Mouse (Mus musculus) embryonic facial prominence, embryonic 12.5 days (tissue): ENCODE data around the gene Mlxipl. TPM values are rescaled to one million over a fixed set of nuclear protein-coding genes. Genes with fewer than 3 reads are reported as not detected.

Experiments used
- ATAC-seq: fragments of 200-750 bp; cut with Nextera tagmentation; 2 replicates; pipeline ENCODE4 v1.8.0; 2017; ENCODE audit not compliant: insufficient number of reproducible peaks, insufficient read depth, low FRiP score, low TSS enrichment
- H3K27ac ChIP-seq: fragments of 300-500 bp; sonication (generic); 2 replicates; pipeline ENCODE4 v1.5.1; 2016; ENCODE audit warnings: mild to moderate bottlenecking
- H3K27me3 ChIP-seq: fragments of 300-500 bp; sonication (generic); 2 replicates; pipeline ENCODE4 v1.6.1; 2016; ENCODE audit warnings: mild to moderate bottlenecking, moderate library complexity
- H3K36me3 ChIP-seq: fragments of 300-500 bp; sonication (generic); 2 replicates; pipeline ENCODE4 v1.6.1; 2016; ENCODE audit warnings: mild to moderate bottlenecking
- H3K4me1 ChIP-seq: fragments of 300-500 bp; sonication (generic); 2 replicates; pipeline ENCODE4 v1.6.1; 2016
- H3K4me2 ChIP-seq: fragments of 300-500 bp; sonication (generic); replicated peaks from 2 replicates; pipeline ENCODE4 v1.6.1; 2016; ENCODE audit warnings: mild to moderate bottlenecking, moderate library complexity
- H3K4me3 ChIP-seq: fragments of 300-500 bp; sonication (generic); 2 replicates; pipeline ENCODE4 v1.5.1; 2016; ENCODE audit warnings: mild to moderate bottlenecking
- H3K9ac ChIP-seq: fragments of 300-500 bp; sonication (generic); 2 replicates; pipeline ENCODE4 v1.6.1; 2016; ENCODE audit warnings: mild to moderate bottlenecking, moderate library complexity
- H3K9me3 ChIP-seq: fragments of 300-500 bp; sonication (generic); 2 replicates; pipeline ENCODE4 v1.6.1; 2016; ENCODE audit warnings: mild to moderate bottlenecking, moderate library complexity
- WGBS: fragments of 180-500 bp; shearing (Covaris S2); methylation state at CpG from one replicate; pipeline ENCODE4 v1.1.7; 2016; 5-methylcytosine and 5-hydroxymethylcytosine counted together
- polyA plus RNA-seq: library from polyadenylated mRNA; unstranded; fragments of >200 nt; fragmentation: Nextera tagmentation; extraction: Ambion mirVana; gene quantifications from 2 replicates; pipeline ENCODE4 v1.2.1, GENCODE M21; 2016

Gene Mlxipl
- polyA plus RNA-seq, 1 experiment from 2014 or later = 3.3 TPM

- peaks cover 7% of the 10 kb centered on the region; the same call in 1 of the 2 replicates for H3K4me1 ChIP-seq
- H3K9me3 ChIP-seq = no peaks in the 10 kb centered on the region
- ATAC-seq = peak; percentile 98
- H3K27ac ChIP-seq = peak within 1 kb of the TSS; percentile 93
- peak within 1 kb of the TSS; percentile 72 for H3K4me2 ChIP-seq
- H3K9ac ChIP-seq = peak within 1 kb of the TSS; percentile 72
- peaks cover 16% of the 10 kb centered on the region for H3K36me3 ChIP-seq
- no peaks in the 10 kb centered on the region for H3K27me3 ChIP-seq
- H3K4me3 ChIP-seq = peak within 1 kb of the TSS; percentile 70
- under 1% methylated on average over 63 of the region's 63 CpGs for WGBS
These were observed 59.5 kb downstream of the Mlxipl start, which contains the start of gene Tbl2 for GRCm38 (mm10) chr5:135149053-135149819. Gene Tbl2 (plus strand): TSS chr5:135149657.

GRCm38 (mm10) chr5:135149820-135150178, 60.1 kb downstream of the Mlxipl start:
- H3K4me3 ChIP-seq = peak overlapping the region; percentile 70
- under 1% methylated on average over 20 of the region's 23 CpGs for WGBS
- H3K36me3 ChIP-seq = peaks cover 20% of the 10 kb centered on the region
- no peaks in the 10 kb centered on the region for H3K27me3 ChIP-seq
- peak overlapping the region; percentile 93 for H3K27ac ChIP-seq
- peaks cover 7% of the 10 kb centered on the region; the same call in 1 of the 2 replicates for H3K4me1 ChIP-seq
- no peak for ATAC-seq
- peak overlapping the region; percentile 72 for H3K9ac ChIP-seq
- H3K9me3 ChIP-seq = no peaks in the 10 kb centered on the region
- H3K4me2 ChIP-seq = peak overlapping the region; percentile 72

- Histone ChIP-seq H3K4me1 (no peaks in the 10 kb centered on the region), H3K36me3 (peaks cover 85% of the 10 kb centered on the region), H3K27me3 (no peaks in the 10 kb centered on the region), H3K9ac (no peak overlapping the region), H3K9me3 (no peaks in the 10 kb centered on the region), H3K4me3 (no peak overlapping the region), H3K27ac (no peak overlapping the region), H3K4me2 (no peak overlapping the region)
- no peak for ATAC-seq
- WGBS = 97% methylated on average over 4 of the region's 4 CpGs
These were observed 66.8 kb downstream of the Mlxipl start for GRCm38 (mm10) chr5:135156496-135156895.

GRCm38 (mm10) chr5:135161221-135161620, 71.5 kb downstream of the Mlxipl start:
- Histone ChIP-seq H3K27ac (no peak overlapping the region), H3K4me1 (no peaks in the 10 kb centered on the region), H3K27me3 (no peaks in the 10 kb centered on the region), H3K4me2 (no peak overlapping the region), H3K9me3 (no peaks in the 10 kb centered on the region), H3K36me3 (peaks cover 62% of the 10 kb centered on the region), H3K4me3 (no peak overlapping the region), H3K9ac (no peak overlapping the region)
- WGBS = 92% methylated on average over 4 of the region's 4 CpGs
- no peak for ATAC-seq

- Histone ChIP-seq H3K27me3 (no peaks in the 10 kb centered on the region), H3K36me3 (peaks cover 57% of the 10 kb centered on the region), H3K9me3 (no peaks in the 10 kb centered on the region), H3K4me3 (no peak overlapping the region), H3K27ac (no peak overlapping the region), H3K4me1 (no peaks in the 10 kb centered on the region), H3K4me2 (no peak overlapping the region), H3K9ac (0 out of 2 replicates have a peak overlapping the region, but pooled peaks have one; percentile 2)
- no peak for ATAC-seq
- 93% methylated on average over 7 of the region's 7 CpGs for WGBS
These were observed 72.0 kb downstream of the Mlxipl start for GRCm38 (mm10) chr5:135161650-135162049.

GRCm38 (mm10) chr5:135162361-135162760, 72.7 kb downstream of the Mlxipl start:
- no peaks in the 10 kb centered on the region for H3K9me3 ChIP-seq
- no peak for ATAC-seq
- no peaks in the 10 kb centered on the region for H3K4me1 ChIP-seq
- H3K27ac ChIP-seq = no peak overlapping the region
- no peak overlapping the region for H3K4me2 ChIP-seq
- peaks cover 50% of the 10 kb centered on the region for H3K36me3 ChIP-seq
- H3K9ac ChIP-seq = no peak overlapping the region
- no peaks in the 10 kb centered on the region for H3K27me3 ChIP-seq
- 94% methylated on average over 8 of the region's 8 CpGs for WGBS
- H3K4me3 ChIP-seq = no peak overlapping the region

- Histone ChIP-seq H3K4me3 (no peak overlapping the region), H3K4me1 (no peaks in the 10 kb centered on the region; the same call in 1 of the 2 replicates), H3K27ac (no peak overlapping the region), H3K27me3 (no peaks in the 10 kb centered on the region), H3K9me3 (no peaks in the 10 kb centered on the region), H3K9ac (no peak overlapping the region), H3K36me3 (peaks cover 47% of the 10 kb centered on the region), H3K4me2 (no peak overlapping the region)
- 88% methylated on average over 6 of the region's 6 CpGs for WGBS
- no peak for ATAC-seq
These were observed 73.1 kb downstream of the Mlxipl start for GRCm38 (mm10) chr5:135162821-135163220.

GRCm38 (mm10) chr5:135166909-135167308, 77.2 kb downstream of the Mlxipl start:
- Histone ChIP-seq H3K4me3 (no peak overlapping the region), H3K36me3 (peaks cover 18% of the 10 kb centered on the region), H3K9ac (no peak overlapping the region), H3K9me3 (no peaks in the 10 kb centered on the region), H3K4me2 (no peak overlapping the region), H3K4me1 (peaks cover 5% of the 10 kb centered on the region; the same call in 1 of the 2 replicates), H3K27ac (no peak overlapping the region), H3K27me3 (no peaks in the 10 kb centered on the region)
- no peak for ATAC-seq
- 86% methylated on average over 4 of the region's 4 CpGs for WGBS

GRCm38 (mm10) chr5:135167469-135167868, 77.8 kb downstream of the Mlxipl start:
- no peak overlapping the region for H3K27ac ChIP-seq
- H3K27me3 ChIP-seq = no peaks in the 10 kb centered on the region
- H3K4me3 ChIP-seq = no peak overlapping the region
- no peak for ATAC-seq
- H3K36me3 ChIP-seq = peaks cover 18% of the 10 kb centered on the region
- peaks cover 5% of the 10 kb centered on the region; the same call in 1 of the 2 replicates for H3K4me1 ChIP-seq
- no peak overlapping the region for H3K9ac ChIP-seq
- 94% methylated on average over 4 of the region's 4 CpGs for WGBS
- H3K4me2 ChIP-seq = peak overlapping the region; percentile 86
- H3K9me3 ChIP-seq = no peaks in the 10 kb centered on the region

GRCm38 (mm10) chr5:135168063-135169062, 78.7 kb downstream of the Mlxipl start, which contains the start of gene Bcl7b:
Gene Bcl7b (plus strand): TSS chr5:135168283.
- 2% methylated on average over 95 of the region's 95 CpGs for WGBS

GRCm38 (mm10) chr5:135169479-135169878, 79.8 kb downstream of the Mlxipl start:
- Histone ChIP-seq H3K4me2 (peak overlapping the region; percentile 86), H3K9me3 (no peaks in the 10 kb centered on the region), H3K4me3 (peak overlapping the region; percentile 65), H3K27me3 (no peaks in the 10 kb centered on the region), H3K27ac (peak overlapping the region; percentile 99; the same call in 1 of the 2 replicates), H3K9ac (peak overlapping the region; percentile 76), H3K36me3 (peaks cover 35% of the 10 kb centered on the region), H3K4me1 (peaks cover 5% of the 10 kb centered on the region; the same call in 1 of the 2 replicates)
- WGBS = 86% methylated on average over 5 of the region's 5 CpGs
- ATAC-seq = no peak

More at GRCm38 (mm10) chr5:135168063-135169062, 78.7 kb downstream of the Mlxipl start, which contains the start of gene Bcl7b:
- Histone ChIP-seq H3K9me3 (no peaks in the 10 kb centered on the region), H3K27me3 (no peaks in the 10 kb centered on the region), H3K4me1 (peaks cover 5% of the 10 kb centered on the region; the same call in 1 of the 2 replicates), H3K4me2 (peak within 1 kb of the TSS; percentile 86), H3K27ac (peak within 1 kb of the TSS; percentile 99), H3K4me3 (peak within 1 kb of the TSS; percentile 65), H3K9ac (peak within 1 kb of the TSS; percentile 76), H3K36me3 (peaks cover 26% of the 10 kb centered on the region)
- peak; percentile 94 for ATAC-seq
